Mouse (Mus musculus) gastrocnemius, postnatal 25 days (tissue): Measurements from ENCODE around the gene Camk1. TPM values are rescaled to one million over a fixed set of nuclear protein-coding genes. Genes with fewer than 3 reads are reported as not detected.
"Not testable (repeated sequence)": the region's sequence is repeated elsewhere in the genome, so short reads cannot be mapped to it uniquely, and the experiment has no call there.

Source experiments
- DNase-seq: peaks from one replicate; pipeline ENCODE4 v3.0.0; 2022
- total RNA-seq, 2 experiments: library from RNA; stranded (reverse); gene quantifications; 1 replicate in 1 of 2; 2 replicates in 1 of 2; pipeline ENCODE4 v1.2.3; 2021

The Camk1 gene
- total RNA-seq, 2 experiments from 2014 or later = 29.7 to 36.4 TPM

- DNase-seq = no peak
Observed at GRCm38 (mm10) chr6:113361476-113361875, 17.7 kb upstream of the Camk1 start.

GRCm38 (mm10) chr6:113353696-113354095 lies 9.9 kb upstream of the Camk1 start:
- no peak for DNase-seq

- no peak for DNase-seq
Observed at GRCm38 (mm10) chr6:113352820-113353219, 9.0 kb upstream of the Camk1 start.

- DNase-seq = no peak
Observed at GRCm38 (mm10) chr6:113351653-113352052, 7.9 kb upstream of the Camk1 start.

- DNase-seq = no peak
Observed at GRCm38 (mm10) chr6:113351161-113351560, 7.4 kb upstream of the Camk1 start.

- no peak for DNase-seq
Observed at GRCm38 (mm10) chr6:113350538-113350937, 6.8 kb upstream of the Camk1 start.

- no peak for DNase-seq
Observed at GRCm38 (mm10) chr6:113346897-113347296, 3.1 kb upstream of the Camk1 start.

GRCm38 (mm10) chr6:113344321-113344720 lies 537 bp upstream of the Camk1 start:
- peak; percentile 74 for DNase-seq

- no peak for DNase-seq
Observed at GRCm38 (mm10) chr6:113342297-113342696, 1.5 kb downstream of the Camk1 start.

- DNase-seq = no peak
Observed at GRCm38 (mm10) chr6:113341574-113341973, 2.2 kb downstream of the Camk1 start.

GRCm38 (mm10) chr6:113336852-113337620 lies 6.7 kb downstream of the Camk1 start:
- no peak for DNase-seq

- DNase-seq = no peak
Observed at GRCm38 (mm10) chr6:113334216-113334615, 9.6 kb downstream of the Camk1 start.

- no peak for DNase-seq
Observed at GRCm38 (mm10) chr6:113333137-113333950, 10.4 kb downstream of the Camk1 start.

- DNase-seq = not testable (repeated sequence)
Observed at GRCm38 (mm10) chr6:113332734-113333133, 11.1 kb downstream of the Camk1 start.

GRCm38 (mm10) chr6:113331721-113332120 lies 12.1 kb downstream of the Camk1 start:
- no peak for DNase-seq

- DNase-seq = no peak
Observed at GRCm38 (mm10) chr6:113330547-113330946, 13.2 kb downstream of the Camk1 start.

GRCm38 (mm10) chr6:113329396-113329795 lies 14.4 kb downstream of the Camk1 start:
- no peak for DNase-seq

GRCm38 (mm10) chr6:113326533-113327315 lies 17.1 kb downstream of the Camk1 start, which contains the start of gene Ogg1:
Gene Ogg1 (plus strand): TSS chr6:113326972.
- peak; percentile 99 for DNase-seq

- DNase-seq = no peak
Observed at GRCm38 (mm10) chr6:113315972-113316371, 27.8 kb downstream of the Camk1 start.

GRCm38 (mm10) chr6:113308141-113308540 lies 35.6 kb downstream of the Camk1 start:
- no peak for DNase-seq

- peak; percentile 32 for DNase-seq
Observed at GRCm38 (mm10) chr6:113307481-113308121, 36.2 kb downstream of the Camk1 start.

GRCm38 (mm10) chr6:113306986-113307349 lies 36.8 kb downstream of the Camk1 start, which contains the start of gene Brpf1:
Gene Brpf1 (plus strand): TSS chr6:113307137.
- DNase-seq = no peak
